Mouse (Mus musculus) bone marrow macrophage, adult 2 months (primary cell): ENCODE data around the gene Mmaa.

ENCODE experiments used
- CTCF ChIP-seq: IDR thresholded peaks from 2 replicates; pipeline ENCODE4 v1.5.1; 2012; ENCODE audit warnings: low read depth, mild to moderate bottlenecking, low read length, moderate library complexity
- POLR2A ChIP-seq: IDR thresholded peaks from 2 replicates; pipeline ENCODE4 v1.6.1; 2012; ENCODE audit warnings: mild to moderate bottlenecking, low read depth, low read length, borderline replicate concordance

GRCm38 (mm10) chr8:79310801-79311200, 16.1 kb upstream of the Mmaa start:
- TF ChIP-seq CTCF = no peak
- TF ChIP-seq POLR2A = no peak
